ENCODE assay signal across 18 mouse cellular contexts in the genomic region with DNA sequence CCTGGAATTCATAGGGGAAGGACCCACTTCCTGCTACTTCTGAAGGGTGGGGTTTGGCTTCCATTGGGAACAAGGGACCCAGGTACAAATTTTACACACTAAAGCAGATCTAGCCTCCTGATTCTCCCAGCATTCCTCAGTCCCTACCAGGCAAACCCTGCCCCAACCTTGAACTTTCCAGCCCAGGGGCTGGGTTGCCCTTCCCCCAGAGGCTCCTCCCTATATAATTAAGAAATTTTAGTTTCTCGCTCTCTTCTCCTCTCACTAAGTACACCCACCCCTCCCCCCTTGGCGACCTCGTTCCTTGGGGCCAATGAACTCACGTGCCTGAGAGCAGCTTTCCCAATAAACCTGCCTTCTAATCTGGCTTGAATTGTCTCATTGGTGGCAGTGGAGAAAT. TPM values are rescaled to one million over a fixed set of nuclear protein-coding genes. Genes with fewer than 3 reads are reported as not detected.
"Had no signal": no experiment of that assay in that cellular context is flagged by ENCODE, and none has a peak within 500 bp of the region (broad histone marks: within the 10 kb centered on the region; RNA-seq: fewer than 3 reads in every experiment).

No protein-coding gene starts in this region.

- H3K9ac ChIP-seq: liver, embryonic 13.5 days; midbrain, embryonic 12.5 days; midbrain, embryonic 15.5 days; neural tube, embryonic 12.5 days; stomach, embryonic 15.5 days had no signal

- H3K27ac ChIP-seq: kidney, postnatal 0 days; layer of hippocampus, adult 2 months; left cerebral cortex, adult 2 months; liver, embryonic 13.5 days; macrophage; midbrain, embryonic 12.5 days; midbrain, embryonic 15.5 days; neural tube, embryonic 12.5 days; neural tube, embryonic 15.5 days; stomach, embryonic 15.5 days had no signal

- DNase-seq: kidney, postnatal 25 days; layer of hippocampus, adult 9-11 months; layer of hippocampus, postnatal 36 days; liver, embryonic 13.5 days; lung, adult 2 months; right cerebral cortex, postnatal 14 days; spleen, adult 18-20 months; thymus, postnatal 36 days had no signal

- H3K4me1 ChIP-seq: liver, embryonic 13.5 days; midbrain, embryonic 15.5 days; neural tube, embryonic 12.5 days; neural tube, embryonic 15.5 days had no signal

- ATAC-seq: midbrain, embryonic 15.5 days had no signal

- H3K36me3 ChIP-seq: liver, embryonic 13.5 days; midbrain, embryonic 12.5 days; midbrain, embryonic 15.5 days; neural tube, embryonic 12.5 days; neural tube, embryonic 15.5 days; stomach, embryonic 15.5 days had no signal

- H3K4me2 ChIP-seq: liver, embryonic 13.5 days; midbrain, embryonic 12.5 days; midbrain, embryonic 15.5 days; neural tube, embryonic 12.5 days; neural tube, embryonic 15.5 days; stomach, embryonic 15.5 days had no signal

- H3K4me3 ChIP-seq: layer of hippocampus, adult 2 months; left cerebral cortex, adult 2 months; liver, embryonic 13.5 days; midbrain, embryonic 12.5 days; midbrain, embryonic 15.5 days; neural tube, embryonic 12.5 days; neural tube, embryonic 15.5 days; stomach, embryonic 15.5 days had no signal

- H3K27me3 ChIP-seq: midbrain, embryonic 15.5 days; neural tube, embryonic 12.5 days; neural tube, embryonic 15.5 days; stomach, embryonic 15.5 days had no signal

- H3K9me3 ChIP-seq: liver, embryonic 13.5 days; midbrain, embryonic 12.5 days; midbrain, embryonic 15.5 days; neural tube, embryonic 12.5 days; neural tube, embryonic 15.5 days; stomach, embryonic 15.5 days had no signal

RNA-seq across cellular contexts. Expression of gene Vwa3b, which starts 42.6 kb away (rescaled TPM):
- polyA plus RNA-seq: kidney, embryonic 14.5 days; liver, embryonic 13.5 days; macrophage had no signal
